Mouse (Mus musculus): ENCODE data around the gene Klk1b26.

GRCm38 (mm10) chr7:43985657-43986056, 26.3 kb upstream of the Klk1b26 start:
- no peak for TF ChIP-seq POLR2A (IDR thresholded peaks at IDR 0.05; ENCODE audit: low read depth, low read length)
- TF ChIP-seq CTCF (conservative IDR thresholded peaks at IDR 0.05; ENCODE audit: insufficient read depth, insufficient read length, low read depth, low read length) = no peak

All from kidney, adult 2 months (tissue).